Mouse (Mus musculus): ENCODE results near the gene Pcgf1. TPM values are rescaled to one million over a fixed set of nuclear protein-coding genes. Genes with fewer than 3 reads are reported as not detected.

Gene Pcgf1
- polyA plus RNA-seq, 1 experiment from 2014 or later, result 44.3 TPM

DNA sequence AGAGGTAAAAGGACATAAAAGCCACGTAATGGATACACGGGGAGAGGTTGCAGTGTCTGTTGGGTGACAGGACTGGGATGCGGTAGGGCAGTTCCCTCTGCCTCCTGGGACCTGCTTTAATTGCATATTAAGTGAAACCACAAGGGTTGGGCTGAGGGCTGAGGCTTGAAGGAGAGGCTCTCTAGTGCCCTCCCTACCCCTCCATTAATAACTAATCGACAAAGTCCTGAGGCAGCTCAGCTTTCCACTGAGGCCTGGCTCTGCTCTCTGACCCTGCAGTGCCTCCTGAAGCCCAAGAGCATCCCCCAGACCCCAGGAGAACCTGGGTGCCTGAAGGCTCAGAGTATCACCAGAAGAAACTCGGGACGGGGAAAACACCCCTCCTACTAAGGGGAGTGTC lies 6.8 kb downstream of the Pcgf1 start:
- Histone ChIP-seq H3K4me2 (ENCODE audit: low read depth, severe bottlenecking) (peak overlapping the region; percentile 15; the same call in 1 of the 2 replicates), H3K27me3 (ENCODE audit: control insufficient read depth, insufficient read depth, low read length) (peaks cover 45% of the 10 kb centered on the region), H3K36me3 (ENCODE audit: control insufficient read depth, insufficient read depth, low read length) (0 out of 2 replicates have a peak, but pooled peaks cover 4% of the 10 kb centered on the region), H3K4me1 (ENCODE audit: control insufficient read depth, insufficient read depth, low read length) (peaks cover 31% of the 10 kb centered on the region), H3K27ac (replicated peaks; ENCODE audit: low read depth, low read length) (no peak overlapping the region), H3K4me3 (ENCODE audit: low read depth, low read length) (no peak overlapping the region), H3K9me3 (ENCODE audit: control insufficient read depth, low read length) (no peaks in the 10 kb centered on the region), H3K9ac (ENCODE audit: low read length) (no peak overlapping the region)
- DNase-seq (ENCODE audit: low spot score) (no peak), ATAC-seq (ENCODE audit: insufficient number of reproducible peaks, low FRiP score, low TSS enrichment, low read depth) (no peak)
- WGBS, result 6% methylated on average over 6 of the region's 6 CpGs

DNA sequence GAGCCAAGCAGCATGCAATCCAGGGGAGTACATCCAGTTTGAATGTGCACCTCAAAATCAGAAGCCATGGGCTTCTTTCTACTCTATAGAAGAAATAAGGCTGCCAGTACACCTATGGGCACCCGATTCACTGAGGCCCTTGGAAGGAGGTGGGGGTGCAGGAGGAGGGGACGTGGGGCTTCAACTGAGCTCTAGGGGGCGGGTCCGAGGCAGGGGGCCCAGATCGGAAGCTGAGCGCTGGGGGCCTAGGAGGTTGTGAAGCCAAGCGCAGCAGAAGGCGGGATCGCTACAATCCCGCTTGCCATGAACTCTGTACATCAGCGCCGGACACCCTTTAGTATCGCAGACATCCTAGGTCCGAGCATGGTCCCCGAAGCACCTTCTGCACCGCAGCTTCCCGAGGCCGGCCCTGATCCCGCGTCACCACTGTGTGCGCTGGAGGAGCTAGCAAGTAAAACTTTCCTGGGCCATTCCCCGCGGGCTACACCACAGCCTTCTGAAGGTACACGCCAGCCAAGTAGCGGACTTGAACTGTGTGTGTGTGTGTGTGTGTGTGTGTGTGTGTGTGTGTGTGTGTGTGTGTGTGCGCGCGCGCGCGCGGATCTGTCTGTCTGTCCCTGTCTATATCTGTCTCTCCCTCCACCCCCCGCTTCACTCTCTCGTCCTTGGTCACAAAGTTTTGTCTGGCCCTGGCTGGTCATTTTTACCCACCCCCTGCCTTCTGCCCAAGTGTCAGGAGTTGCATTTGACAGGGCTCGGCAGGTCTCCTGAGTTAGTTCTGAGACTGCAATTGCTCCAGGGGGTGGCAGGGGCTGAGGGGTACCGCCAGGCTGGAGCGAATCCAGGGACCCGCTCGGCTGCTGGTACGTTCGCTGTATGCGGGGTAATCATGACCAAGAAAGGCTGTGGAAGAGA lies 8.7 kb downstream of the Pcgf1 start, which contains the start of gene Lbx2:
Gene Lbx2, plus strand, starts transcription at position 247 of the 915 bp plus-strand sequence.
- no peaks in the 10 kb centered on the region for H3K9me3 ChIP-seq (ENCODE audit: control insufficient read depth, low read length)
- ATAC-seq (ENCODE audit: insufficient number of reproducible peaks, low FRiP score, low TSS enrichment, low read depth) (no peak), DNase-seq (ENCODE audit: low spot score) (peak; percentile 55)
- H3K4me3 ChIP-seq (ENCODE audit: low read depth, low read length), result peak within 1 kb of the TSS; percentile 22
- 0 out of 2 replicates have a peak, but pooled peaks cover 2% of the 10 kb centered on the region for H3K36me3 ChIP-seq (ENCODE audit: control insufficient read depth, insufficient read depth, low read length)
- H3K27me3 ChIP-seq (ENCODE audit: control insufficient read depth, insufficient read depth, low read length), result peaks cover 49% of the 10 kb centered on the region
- H3K9ac ChIP-seq (ENCODE audit: low read length), result peak within 1 kb of the TSS; percentile 34; the same call in 1 of the 2 replicates
- peaks cover 31% of the 10 kb centered on the region for H3K4me1 ChIP-seq (ENCODE audit: control insufficient read depth, insufficient read depth, low read length)
- H3K27ac ChIP-seq (replicated peaks; ENCODE audit: low read depth, low read length), result no peak within 1 kb of the TSS
- peak within 1 kb of the TSS; percentile 50 for H3K4me2 ChIP-seq (ENCODE audit: low read depth, severe bottlenecking)
- WGBS, result 1% methylated on average over 42 of the region's 42 CpGs

DNA sequence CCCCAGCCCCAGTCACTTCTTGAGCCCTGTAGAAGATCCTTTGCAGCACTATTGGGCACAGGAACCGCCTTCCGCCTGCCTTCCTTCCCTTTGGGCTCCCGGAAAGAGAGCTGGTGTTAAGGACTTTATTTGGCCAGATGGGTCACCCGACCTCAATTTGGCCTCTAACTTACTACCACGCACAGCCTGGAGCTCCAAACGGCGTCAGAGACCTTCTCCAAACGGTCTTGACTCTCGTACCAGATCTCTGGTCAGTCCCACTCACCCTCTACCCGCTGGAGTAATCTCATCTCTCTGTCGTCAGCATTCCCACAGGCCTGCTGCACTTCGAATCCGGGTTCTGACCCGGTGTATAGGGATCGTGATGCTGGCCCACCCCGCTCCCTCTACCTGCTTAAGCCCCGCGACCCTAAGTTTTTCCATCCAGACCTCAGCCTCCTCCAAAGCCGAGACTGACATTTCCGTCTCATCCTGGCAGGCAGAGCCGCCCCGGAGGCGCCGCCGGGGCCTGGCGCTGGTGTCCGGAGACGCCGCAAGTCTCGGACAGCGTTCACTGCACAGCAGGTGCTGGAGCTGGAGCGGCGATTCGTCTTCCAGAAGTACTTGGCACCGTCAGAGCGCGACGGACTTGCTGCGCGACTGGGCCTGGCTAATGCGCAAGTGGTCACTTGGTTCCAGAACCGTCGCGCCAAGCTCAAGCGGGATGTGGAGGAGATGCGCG lies 9.7 kb downstream of the Pcgf1 start:
- no peak overlapping the region for H3K27ac ChIP-seq (replicated peaks; ENCODE audit: low read depth, low read length)
- WGBS, result 2% methylated on average over 47 of the region's 47 CpGs

DNA sequence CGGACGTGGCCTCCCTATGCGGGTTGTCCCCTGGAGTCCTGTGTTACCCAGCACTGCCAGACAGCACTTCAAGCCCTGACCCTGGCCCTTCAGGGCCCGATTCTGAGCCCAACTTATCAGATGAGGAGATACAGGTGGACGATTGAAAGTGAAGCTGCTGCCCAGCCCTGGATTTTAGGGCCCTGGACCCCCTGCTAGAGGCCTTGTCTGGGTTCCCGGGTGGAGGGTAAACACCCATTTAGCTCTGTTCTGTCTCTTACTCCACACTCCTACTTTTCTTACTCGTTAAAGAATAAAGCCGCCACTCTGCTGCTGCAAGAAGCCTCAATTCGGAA lies 10.2 kb downstream of the Pcgf1 start:
- DNase-seq (ENCODE audit: low spot score), result no peak
- WGBS, result 9% methylated on average over 9 of the region's 9 CpGs
- Histone ChIP-seq H3K4me3 (ENCODE audit: low read depth, low read length) (peak overlapping the region; percentile 16; the same call in 1 of the 2 replicates), H3K9ac (ENCODE audit: low read length) (no peak overlapping the region), H3K27me3 (ENCODE audit: control insufficient read depth, insufficient read depth, low read length) (peaks cover 49% of the 10 kb centered on the region), H3K9me3 (ENCODE audit: control insufficient read depth, low read length) (no peaks in the 10 kb centered on the region), H3K4me1 (ENCODE audit: control insufficient read depth, insufficient read depth, low read length) (peaks cover 31% of the 10 kb centered on the region), H3K4me2 (ENCODE audit: low read depth, severe bottlenecking) (peak overlapping the region; percentile 41), H3K27ac (replicated peaks; ENCODE audit: low read depth, low read length) (no peak overlapping the region), H3K36me3 (ENCODE audit: control insufficient read depth, insufficient read depth, low read length) (no peaks in the 10 kb centered on the region)
- ATAC-seq (ENCODE audit: insufficient number of reproducible peaks, low FRiP score, low TSS enrichment, low read depth), result no peak

More for the DNA sequence above, 9.7 kb downstream of the Pcgf1 start:
- Histone ChIP-seq H3K9me3 (ENCODE audit: control insufficient read depth, low read length) (no peaks in the 10 kb centered on the region), H3K4me3 (ENCODE audit: low read depth, low read length) (peak overlapping the region; percentile 16; the same call in 1 of the 2 replicates), H3K27me3 (ENCODE audit: control insufficient read depth, insufficient read depth, low read length) (peaks cover 49% of the 10 kb centered on the region), H3K9ac (ENCODE audit: low read length) (no peak overlapping the region), H3K4me1 (ENCODE audit: control insufficient read depth, insufficient read depth, low read length) (peaks cover 31% of the 10 kb centered on the region), H3K4me2 (ENCODE audit: low read depth, severe bottlenecking) (peak overlapping the region; percentile 41), H3K36me3 (ENCODE audit: control insufficient read depth, insufficient read depth, low read length) (0 out of 2 replicates have a peak, but pooled peaks cover 2% of the 10 kb centered on the region)
- DNase-seq (ENCODE audit: low spot score) (peak; percentile 59), ATAC-seq (ENCODE audit: insufficient number of reproducible peaks, low FRiP score, low TSS enrichment, low read depth) (no peak)

DNA sequence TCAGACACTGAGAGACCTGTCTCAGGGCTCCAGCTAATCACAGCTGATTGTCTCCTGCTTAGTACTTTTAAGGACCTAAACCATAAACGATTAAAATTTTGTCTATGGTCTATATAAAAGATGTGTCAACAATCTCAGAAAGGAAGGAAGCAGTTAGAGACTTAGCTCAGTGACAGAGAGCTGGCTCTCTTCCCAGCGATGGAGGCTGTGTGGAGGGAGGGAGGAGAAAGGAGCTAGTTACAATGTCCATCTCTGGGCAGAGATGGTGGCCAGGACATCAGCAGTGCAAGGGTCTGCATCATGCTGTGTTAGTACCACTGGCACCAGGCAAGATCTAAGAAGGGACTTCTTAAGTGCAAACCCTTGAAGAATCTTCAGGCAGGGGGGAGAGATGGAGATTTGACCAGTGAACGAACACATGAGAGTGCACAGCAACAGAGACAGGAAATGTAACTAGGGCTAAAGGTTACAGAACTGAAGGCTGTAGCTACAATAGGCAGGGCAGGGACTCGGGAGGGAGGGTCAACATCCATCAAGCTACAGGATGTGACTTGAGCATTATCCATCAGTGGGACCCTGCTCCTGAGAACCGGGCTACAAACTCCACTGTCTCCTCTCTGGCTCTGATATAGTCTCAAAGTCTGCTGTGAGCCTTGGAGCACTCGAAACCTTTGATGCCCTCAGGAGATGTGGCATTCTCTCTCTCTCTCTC lies 14.9 kb downstream of the Pcgf1 start:
- Histone ChIP-seq H3K9ac (ENCODE audit: low read length) (no peak overlapping the region), H3K4me3 (ENCODE audit: low read depth, low read length) (no peak overlapping the region), H3K4me1 (ENCODE audit: control insufficient read depth, insufficient read depth, low read length) (peaks cover 2% of the 10 kb centered on the region; the same call in 1 of the 2 replicates), H3K9me3 (ENCODE audit: control insufficient read depth, low read length) (no peaks in the 10 kb centered on the region; the same call in 1 of the 2 replicates), H3K4me2 (ENCODE audit: low read depth, severe bottlenecking) (no peak overlapping the region), H3K27me3 (ENCODE audit: control insufficient read depth, insufficient read depth, low read length) (peaks cover 17% of the 10 kb centered on the region), H3K36me3 (ENCODE audit: control insufficient read depth, insufficient read depth, low read length) (no peaks in the 10 kb centered on the region), H3K27ac (replicated peaks; ENCODE audit: low read depth, low read length) (no peak overlapping the region)
- ATAC-seq (ENCODE audit: insufficient number of reproducible peaks, low FRiP score, low TSS enrichment, low read depth) (no peak), DNase-seq (ENCODE audit: low spot score) (no peak)
- WGBS, result 40% methylated on average over 6 of the region's 6 CpGs

DNA sequence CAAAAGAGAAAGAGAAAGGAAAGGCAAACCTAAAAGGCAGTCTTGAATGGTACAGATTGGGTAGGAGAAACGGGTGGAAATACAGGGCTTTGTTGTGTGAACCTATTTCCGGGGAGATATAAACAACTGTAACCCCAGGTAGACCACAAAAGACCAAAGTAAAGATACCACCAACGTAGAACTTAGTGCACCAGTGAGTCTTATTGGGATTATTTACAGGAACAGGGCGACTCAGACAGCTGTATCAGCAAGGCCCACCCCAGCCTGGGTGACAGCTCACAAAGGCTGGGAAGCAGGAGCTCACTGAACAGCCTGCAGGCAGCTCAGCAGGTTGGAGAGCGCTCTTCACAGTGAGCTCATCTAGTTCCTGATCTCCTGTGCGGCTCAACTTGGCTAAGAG lies 18.3 kb downstream of the Pcgf1 start:
- no peak for ATAC-seq (ENCODE audit: insufficient number of reproducible peaks, low FRiP score, low TSS enrichment, low read depth)
- H3K4me1 ChIP-seq (ENCODE audit: control insufficient read depth, insufficient read depth, low read length), result peaks cover 1% of the 10 kb centered on the region; the same call in 1 of the 2 replicates

DNA sequence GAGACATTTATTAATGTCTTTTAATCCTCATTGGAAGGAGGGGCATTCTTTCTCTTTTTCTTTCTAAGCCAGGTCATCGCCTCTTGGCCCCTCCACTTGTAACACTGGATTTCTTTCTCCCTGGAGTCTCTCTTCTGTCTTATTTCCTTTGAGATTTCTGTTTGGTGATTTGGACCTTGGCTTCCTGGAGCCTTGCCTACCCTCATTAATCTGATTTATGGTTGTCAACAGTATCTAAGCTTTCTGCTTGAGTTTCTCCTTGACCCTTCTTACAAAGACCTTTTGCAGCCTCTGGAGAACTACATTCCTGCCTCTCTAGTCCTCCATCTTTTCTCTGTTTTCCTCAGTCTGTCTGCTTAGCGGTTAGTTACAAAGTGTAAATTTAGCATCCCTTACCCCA lies 20.7 kb downstream of the Pcgf1 start:
- Histone ChIP-seq H3K4me2 (ENCODE audit: low read depth, severe bottlenecking) (no peak overlapping the region), H3K27ac (replicated peaks; ENCODE audit: low read depth, low read length) (no peak overlapping the region)
- 58% methylated on average over 2 of the region's 2 CpGs for WGBS

More for the DNA sequence above, 18.3 kb downstream of the Pcgf1 start:
- Histone ChIP-seq H3K9ac (ENCODE audit: low read length) (no peak overlapping the region), H3K27me3 (ENCODE audit: control insufficient read depth, insufficient read depth, low read length) (no peaks in the 10 kb centered on the region), H3K9me3 (ENCODE audit: control insufficient read depth, low read length) (no peaks in the 10 kb centered on the region; the same call in 1 of the 2 replicates), H3K4me3 (ENCODE audit: low read depth, low read length) (no peak overlapping the region), H3K27ac (replicated peaks; ENCODE audit: low read depth, low read length) (no peak overlapping the region), H3K36me3 (ENCODE audit: control insufficient read depth, insufficient read depth, low read length) (no peaks in the 10 kb centered on the region), H3K4me2 (ENCODE audit: low read depth, severe bottlenecking) (no peak overlapping the region)
- whole genome bisulfite sequencing, result 50% methylated on average over 6 of the region's 6 CpGs
- no peak for DNase-seq (ENCODE audit: low spot score)

DNA sequence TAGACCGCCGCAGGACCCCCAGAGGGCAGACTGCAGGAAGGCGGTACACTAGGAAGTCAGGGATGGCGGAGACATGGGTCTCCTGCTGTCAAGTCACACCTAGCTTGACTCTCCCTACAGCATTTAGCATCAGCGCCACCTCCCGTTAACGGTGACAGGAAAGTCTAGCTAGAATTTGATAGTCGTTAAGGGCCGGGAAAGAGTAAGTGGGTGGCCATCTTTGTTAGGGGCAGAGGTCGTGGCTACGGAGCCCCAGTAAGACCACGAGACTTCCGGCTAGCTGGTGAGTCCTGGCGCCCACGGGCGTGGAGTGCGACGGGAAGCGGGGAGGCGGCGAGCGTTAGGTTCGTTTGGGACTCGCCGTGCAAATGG lies 23.6 kb downstream of the Pcgf1 start, which contains the start of the genes Ccdc142 and Gm42688:
Gene Ccdc142, plus strand, starts transcription at position 286 of the 372 bp plus-strand sequence.
Gene Gm42688, plus strand, starts transcription at position 302 of the 372 bp plus-strand sequence.
- no peaks in the 10 kb centered on the region for H3K36me3 ChIP-seq (ENCODE audit: control insufficient read depth, insufficient read depth, low read length)
- 2% methylated on average over 25 of the region's 25 CpGs for WGBS
- H3K9me3 ChIP-seq (ENCODE audit: control insufficient read depth, low read length), result no peaks in the 10 kb centered on the region
- DNase-seq (ENCODE audit: low spot score), result peak; percentile 82
- peaks cover 14% of the 10 kb centered on the region for H3K4me1 ChIP-seq (ENCODE audit: control insufficient read depth, insufficient read depth, low read length)
- H3K27me3 ChIP-seq (ENCODE audit: control insufficient read depth, insufficient read depth, low read length), result 0 out of 2 replicates have a peak, but pooled peaks cover 3% of the 10 kb centered on the region
- peak within 1 kb of the TSS; percentile 75 for H3K4me3 ChIP-seq (ENCODE audit: low read depth, low read length)
- peak; percentile 75 for ATAC-seq (ENCODE audit: insufficient number of reproducible peaks, low FRiP score, low TSS enrichment, low read depth)
- H3K9ac ChIP-seq (ENCODE audit: low read length), result peak within 1 kb of the TSS; percentile 75
- H3K27ac ChIP-seq (replicated peaks; ENCODE audit: low read depth, low read length), result peak within 1 kb of the TSS; percentile 2
- peak within 1 kb of the TSS; percentile 100 for H3K4me2 ChIP-seq (ENCODE audit: low read depth, severe bottlenecking)

More for the DNA sequence above, 20.7 kb downstream of the Pcgf1 start:
- H3K27me3 ChIP-seq (ENCODE audit: control insufficient read depth, insufficient read depth, low read length), result 0 out of 2 replicates have a peak, but pooled peaks cover 2% of the 10 kb centered on the region
- H3K9ac ChIP-seq (ENCODE audit: low read length), result no peak overlapping the region
- H3K4me3 ChIP-seq (ENCODE audit: low read depth, low read length), result no peak overlapping the region
- DNase-seq (ENCODE audit: low spot score) (no peak), ATAC-seq (ENCODE audit: insufficient number of reproducible peaks, low FRiP score, low TSS enrichment, low read depth) (no peak)
- H3K4me1 ChIP-seq (ENCODE audit: control insufficient read depth, insufficient read depth, low read length), result peaks cover 14% of the 10 kb centered on the region
- no peaks in the 10 kb centered on the region for H3K36me3 ChIP-seq (ENCODE audit: control insufficient read depth, insufficient read depth, low read length)
- H3K9me3 ChIP-seq (ENCODE audit: control insufficient read depth, low read length), result no peaks in the 10 kb centered on the region; the same call in 1 of the 2 replicates

Measured in limb, embryonic 11.5 days (tissue).